Mouse (Mus musculus): ENCODE data around the gene Btrc. TPM values are rescaled to one million over a fixed set of nuclear protein-coding genes. Genes with fewer than 3 reads are reported as not detected.
"Not testable (repeated sequence)": the region's sequence is repeated elsewhere in the genome, so short reads cannot be mapped to it uniquely, and the experiment has no call there.

The Btrc gene
- polyA plus RNA-seq, 1 experiment from 2014 or later, result 45.0 TPM

- Histone ChIP-seq H3K36me3 (ENCODE audit: control insufficient read depth, insufficient read depth, low read length) (no peaks in the 10 kb centered on the region), H3K4me1 (ENCODE audit: control insufficient read depth, insufficient read depth, low read length) (no peaks in the 10 kb centered on the region), H3K9ac (ENCODE audit: low read depth, low read length) (no peak overlapping the region), H3K27ac (replicated peaks; ENCODE audit: low read depth, low read length) (no peak overlapping the region), H3K4me3 (ENCODE audit: low read depth, low read length) (no peak overlapping the region), H3K4me2 (ENCODE audit: low read depth, low read length) (no peak overlapping the region), H3K9me3 (ENCODE audit: control insufficient read depth, low read length) (no peaks in the 10 kb centered on the region), H3K27me3 (replicated peaks; ENCODE audit: control insufficient read depth, insufficient read depth, low read length) (no peaks in the 10 kb centered on the region)
- ATAC-seq (ENCODE audit: low read depth), result no peak
- 58% methylated on average over 4 of the region's 4 CpGs for whole genome bisulfite sequencing
- no peak for DNase-seq (ENCODE audit: low spot score)
These were observed 15.3 kb upstream of the Btrc start for GRCm38 (mm10) chr19:45348188-45348587.

GRCm38 (mm10) chr19:45350456-45350855 is 13.1 kb upstream of the Btrc start:
- Histone ChIP-seq H3K36me3 (ENCODE audit: control insufficient read depth, insufficient read depth, low read length) (no peaks in the 10 kb centered on the region), H3K27ac (replicated peaks; ENCODE audit: low read depth, low read length) (no peak overlapping the region), H3K9ac (ENCODE audit: low read depth, low read length) (no peak overlapping the region), H3K27me3 (replicated peaks; ENCODE audit: control insufficient read depth, insufficient read depth, low read length) (no peaks in the 10 kb centered on the region), H3K4me2 (ENCODE audit: low read depth, low read length) (no peak overlapping the region), H3K4me3 (ENCODE audit: low read depth, low read length) (no peak overlapping the region), H3K9me3 (ENCODE audit: control insufficient read depth, low read length) (no peaks in the 10 kb centered on the region), H3K4me1 (ENCODE audit: control insufficient read depth, insufficient read depth, low read length) (no peaks in the 10 kb centered on the region)
- DNase-seq (ENCODE audit: low spot score) (no peak), ATAC-seq (ENCODE audit: low read depth) (no peak)
- WGBS, result 51% methylated on average over 12 of the region's 12 CpGs

- not testable (repeated sequence) for DNase-seq (ENCODE audit: low spot score); ATAC-seq (ENCODE audit: low read depth); H3K36me3 ChIP-seq (ENCODE audit: control insufficient read depth, insufficient read depth, low read length); H3K4me2 ChIP-seq (ENCODE audit: low read depth, low read length); H3K9me3 ChIP-seq (ENCODE audit: control insufficient read depth, low read length); H3K4me1 ChIP-seq (ENCODE audit: control insufficient read depth, insufficient read depth, low read length); H3K27ac ChIP-seq (replicated peaks; ENCODE audit: low read depth, low read length); H3K27me3 ChIP-seq (replicated peaks; ENCODE audit: control insufficient read depth, insufficient read depth, low read length); H3K4me3 ChIP-seq (ENCODE audit: low read depth, low read length); H3K9ac ChIP-seq (ENCODE audit: low read depth, low read length)
- 92% methylated on average over 7 of the region's 7 CpGs for WGBS
These were observed 10.8 kb upstream of the Btrc start for GRCm38 (mm10) chr19:45352706-45353105.

GRCm38 (mm10) chr19:45355678-45356077 is 7.9 kb upstream of the Btrc start:
- DNase-seq (ENCODE audit: low spot score) (no peak), ATAC-seq (ENCODE audit: low read depth) (no peak)
- H3K4me2 ChIP-seq (ENCODE audit: low read depth, low read length), result no peak overlapping the region
- H3K36me3 ChIP-seq (ENCODE audit: control insufficient read depth, insufficient read depth, low read length), result no peaks in the 10 kb centered on the region
- no peaks in the 10 kb centered on the region for H3K9me3 ChIP-seq (ENCODE audit: control insufficient read depth, low read length)
- no peak overlapping the region for H3K27ac ChIP-seq (replicated peaks; ENCODE audit: low read depth, low read length)
- no peaks in the 10 kb centered on the region for H3K4me1 ChIP-seq (ENCODE audit: control insufficient read depth, insufficient read depth, low read length)
- H3K27me3 ChIP-seq (replicated peaks; ENCODE audit: control insufficient read depth, insufficient read depth, low read length), result no peaks in the 10 kb centered on the region
- 80% methylated on average over 6 of the region's 6 CpGs for WGBS
- no peak overlapping the region for H3K4me3 ChIP-seq (ENCODE audit: low read depth, low read length)
- H3K9ac ChIP-seq (ENCODE audit: low read depth, low read length), result no peak overlapping the region

GRCm38 (mm10) chr19:45356868-45357267 is 6.7 kb upstream of the Btrc start:
- not testable (repeated sequence) for H3K9me3 ChIP-seq (ENCODE audit: control insufficient read depth, low read length); H3K27ac ChIP-seq (replicated peaks; ENCODE audit: low read depth, low read length); H3K9ac ChIP-seq (ENCODE audit: low read depth, low read length); DNase-seq (ENCODE audit: low spot score); ATAC-seq (ENCODE audit: low read depth); H3K36me3 ChIP-seq (ENCODE audit: control insufficient read depth, insufficient read depth, low read length); H3K4me2 ChIP-seq (ENCODE audit: low read depth, low read length); H3K27me3 ChIP-seq (replicated peaks; ENCODE audit: control insufficient read depth, insufficient read depth, low read length); H3K4me1 ChIP-seq (ENCODE audit: control insufficient read depth, insufficient read depth, low read length); H3K4me3 ChIP-seq (ENCODE audit: low read depth, low read length)
- 71% methylated on average over 6 of the region's 6 CpGs for WGBS

GRCm38 (mm10) chr19:45360486-45360885 is 3.0 kb upstream of the Btrc start:
- Histone ChIP-seq H3K27ac (replicated peaks; ENCODE audit: low read depth, low read length) (no peak overlapping the region), H3K4me3 (ENCODE audit: low read depth, low read length) (no peak overlapping the region), H3K9ac (ENCODE audit: low read depth, low read length) (no peak overlapping the region), H3K27me3 (replicated peaks; ENCODE audit: control insufficient read depth, insufficient read depth, low read length) (no peaks in the 10 kb centered on the region), H3K9me3 (ENCODE audit: control insufficient read depth, low read length) (no peaks in the 10 kb centered on the region), H3K36me3 (ENCODE audit: control insufficient read depth, insufficient read depth, low read length) (no peaks in the 10 kb centered on the region), H3K4me1 (ENCODE audit: control insufficient read depth, insufficient read depth, low read length) (peaks cover 7% of the 10 kb centered on the region; the same call in 1 of the 2 replicates), H3K4me2 (ENCODE audit: low read depth, low read length) (no peak overlapping the region)
- ATAC-seq (ENCODE audit: low read depth) (no peak), DNase-seq (ENCODE audit: low spot score) (no peak)

- Histone ChIP-seq H3K4me3 (ENCODE audit: low read depth, low read length) (peak overlapping the region; percentile 88), H3K36me3 (ENCODE audit: control insufficient read depth, insufficient read depth, low read length) (no peaks in the 10 kb centered on the region), H3K4me2 (ENCODE audit: low read depth, low read length) (peak overlapping the region; percentile 86), H3K9ac (ENCODE audit: low read depth, low read length) (peak overlapping the region; percentile 88), H3K4me1 (ENCODE audit: control insufficient read depth, insufficient read depth, low read length) (peaks cover 7% of the 10 kb centered on the region; the same call in 1 of the 2 replicates), H3K9me3 (ENCODE audit: control insufficient read depth, low read length) (no peaks in the 10 kb centered on the region), H3K27me3 (replicated peaks; ENCODE audit: control insufficient read depth, insufficient read depth, low read length) (no peaks in the 10 kb centered on the region), H3K27ac (replicated peaks; ENCODE audit: low read depth, low read length) (peak overlapping the region; percentile 95)
- peak; percentile 76 for ATAC-seq (ENCODE audit: low read depth)
- peak; percentile 82 for DNase-seq (ENCODE audit: low spot score)
- under 1% methylated on average over 20 of the region's 20 CpGs for WGBS
These were observed 428 bp downstream of the Btrc start for GRCm38 (mm10) chr19:45363933-45364391.

- WGBS, result 86% methylated on average over 7 of the region's 7 CpGs
- ATAC-seq (ENCODE audit: low read depth), result no peak
These were observed 3.1 kb downstream of the Btrc start for GRCm38 (mm10) chr19:45366651-45367050.

GRCm38 (mm10) chr19:45384815-45385214 is 21.3 kb downstream of the Btrc start:
- H3K27ac ChIP-seq (replicated peaks; ENCODE audit: low read depth, low read length); H3K9me3 ChIP-seq (ENCODE audit: control insufficient read depth, low read length): not testable (repeated sequence)
- 98% methylated on average over 10 of the region's 10 CpGs for WGBS

More at GRCm38 (mm10) chr19:45366651-45367050, 3.1 kb downstream of the Btrc start:
- Histone ChIP-seq H3K4me1 (ENCODE audit: control insufficient read depth, insufficient read depth, low read length) (peaks cover 7% of the 10 kb centered on the region; the same call in 1 of the 2 replicates), H3K4me3 (ENCODE audit: low read depth, low read length) (no peak overlapping the region), H3K27ac (replicated peaks; ENCODE audit: low read depth, low read length) (0 out of 2 replicates have a peak overlapping the region, but pooled peaks have one; percentile 7), H3K36me3 (ENCODE audit: control insufficient read depth, insufficient read depth, low read length) (no peaks in the 10 kb centered on the region), H3K27me3 (replicated peaks; ENCODE audit: control insufficient read depth, insufficient read depth, low read length) (no peaks in the 10 kb centered on the region), H3K4me2 (ENCODE audit: low read depth, low read length) (no peak overlapping the region), H3K9me3 (ENCODE audit: control insufficient read depth, low read length) (no peaks in the 10 kb centered on the region), H3K9ac (ENCODE audit: low read depth, low read length) (no peak overlapping the region)
- DNase-seq (ENCODE audit: low spot score), result no peak

More at GRCm38 (mm10) chr19:45384815-45385214, 21.3 kb downstream of the Btrc start:
- H3K4me2 ChIP-seq (ENCODE audit: low read depth, low read length); H3K27me3 ChIP-seq (replicated peaks; ENCODE audit: control insufficient read depth, insufficient read depth, low read length); ATAC-seq (ENCODE audit: low read depth); H3K9ac ChIP-seq (ENCODE audit: low read depth, low read length); DNase-seq (ENCODE audit: low spot score); H3K4me3 ChIP-seq (ENCODE audit: low read depth, low read length); H3K4me1 ChIP-seq (ENCODE audit: control insufficient read depth, insufficient read depth, low read length): not testable (repeated sequence)
- peaks cover 25% of the 10 kb centered on the region for H3K36me3 ChIP-seq (ENCODE audit: control insufficient read depth, insufficient read depth, low read length)
